Mouse (Mus musculus): ENCODE measurements around the gene Entpd7.

The Entpd7 gene

DNA sequence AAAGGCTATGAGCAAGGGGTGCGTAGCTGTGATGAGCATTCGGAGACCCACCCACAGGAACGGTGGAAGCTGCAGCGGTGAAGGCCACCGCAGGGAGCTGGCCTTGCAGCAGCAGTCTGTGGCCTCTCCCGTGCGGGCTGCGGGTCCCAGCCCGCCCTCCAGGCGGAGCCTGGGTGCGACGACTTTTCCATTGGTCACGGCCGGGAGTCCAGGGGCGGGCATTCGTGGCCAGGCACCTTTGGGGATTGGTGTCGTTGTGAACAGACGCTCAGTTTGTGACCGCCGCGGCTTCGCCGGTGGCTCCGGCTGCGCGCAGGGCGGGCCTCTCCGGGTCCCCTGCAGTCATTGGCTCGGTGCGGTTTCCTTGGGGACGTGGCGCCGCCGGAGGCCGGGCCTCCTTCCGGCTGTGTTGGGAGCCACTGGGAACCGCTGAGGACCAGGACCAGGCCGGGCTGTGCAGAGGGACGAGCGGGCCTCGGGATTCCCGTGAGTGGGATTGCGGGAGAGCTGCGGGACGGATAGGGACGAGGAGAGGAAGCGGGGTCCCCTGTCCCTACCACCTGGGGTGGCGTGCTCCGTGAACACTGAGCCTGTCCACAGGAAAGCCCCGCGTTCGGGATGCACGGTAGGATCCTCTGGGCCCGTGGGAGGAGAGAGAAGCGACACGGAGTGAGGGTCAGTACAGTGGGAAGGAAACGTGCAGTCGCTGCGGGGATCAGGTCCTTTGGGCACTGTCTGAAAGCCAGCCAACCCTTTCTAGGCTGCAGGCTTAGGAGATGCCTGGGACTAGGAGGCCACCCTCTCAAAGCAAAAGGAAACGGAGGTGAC is at the start of gene Entpd7:
Gene Entpd7, plus strand, starts transcription at position 254 of the 828 bp plus-strand sequence.
- DNase-seq (ENCODE audit: low spot score in 2 of 2), result peak; percentile 97 to 98

- no peak for DNase-seq (ENCODE audit: low spot score in 2 of 2)
Observed at GRCm38 (mm10) chr19:43641833-43642232, 47.6 kb upstream of the Entpd7 start.

DNA sequence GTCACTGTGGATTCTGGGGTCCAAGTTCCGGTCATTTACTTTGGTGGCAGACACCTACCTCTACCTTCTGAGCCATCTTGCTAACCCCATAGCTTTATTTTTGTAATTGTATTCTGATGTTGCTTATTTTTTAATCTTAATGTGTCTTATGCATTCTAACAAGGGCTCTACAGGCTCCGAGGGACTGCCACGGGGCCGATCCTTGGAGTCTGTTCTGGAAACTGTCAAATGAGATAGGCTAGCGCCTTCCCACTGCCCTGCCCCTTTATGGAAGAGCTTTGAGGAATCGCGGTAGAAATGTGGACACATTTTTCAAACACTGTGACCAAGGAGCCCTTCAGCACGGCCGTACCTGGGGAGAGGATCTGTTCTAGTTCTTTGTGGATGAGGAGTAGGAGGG is 46.6 kb upstream of the Entpd7 start:
- no peak for DNase-seq (ENCODE audit: low spot score in 2 of 2)

GRCm38 (mm10) chr19:43645508-43645907 is 44.0 kb upstream of the Entpd7 start:
- DNase-seq (ENCODE audit: low spot score in 2 of 2), result no peak

DNA sequence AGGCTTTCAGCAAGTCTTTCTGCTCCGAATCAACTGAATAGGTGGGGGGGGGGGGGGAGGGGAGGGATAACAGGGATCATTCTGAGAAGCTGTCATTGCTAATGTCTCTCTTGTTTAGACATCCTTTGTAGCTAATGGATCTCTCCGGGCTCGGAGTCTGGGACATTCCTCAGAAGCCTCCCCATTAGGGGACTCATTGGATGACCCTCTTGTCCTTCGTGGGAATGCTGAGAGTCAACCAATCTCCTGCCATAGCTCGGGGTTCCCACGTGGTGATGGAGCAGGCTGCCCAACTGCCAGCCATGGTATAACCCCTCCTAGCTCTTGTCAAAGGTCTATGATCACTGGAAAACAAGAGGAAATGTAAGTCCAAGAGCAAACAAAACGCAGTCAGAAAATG is 42.6 kb upstream of the Entpd7 start:
- DNase-seq (ENCODE audit: low spot score in 2 of 2), result no peak

GRCm38 (mm10) chr19:43647261-43647660 is 42.2 kb upstream of the Entpd7 start:
- no peak for DNase-seq (ENCODE audit: low spot score in 2 of 2)

GRCm38 (mm10) chr19:43648343-43648742 is 41.1 kb upstream of the Entpd7 start:
- no peak for DNase-seq (ENCODE audit: low spot score in 2 of 2)

- DNase-seq (ENCODE audit: low spot score in 2 of 2), result no peak
Observed at GRCm38 (mm10) chr19:43651241-43651785, 38.2 kb upstream of the Entpd7 start.

DNA sequence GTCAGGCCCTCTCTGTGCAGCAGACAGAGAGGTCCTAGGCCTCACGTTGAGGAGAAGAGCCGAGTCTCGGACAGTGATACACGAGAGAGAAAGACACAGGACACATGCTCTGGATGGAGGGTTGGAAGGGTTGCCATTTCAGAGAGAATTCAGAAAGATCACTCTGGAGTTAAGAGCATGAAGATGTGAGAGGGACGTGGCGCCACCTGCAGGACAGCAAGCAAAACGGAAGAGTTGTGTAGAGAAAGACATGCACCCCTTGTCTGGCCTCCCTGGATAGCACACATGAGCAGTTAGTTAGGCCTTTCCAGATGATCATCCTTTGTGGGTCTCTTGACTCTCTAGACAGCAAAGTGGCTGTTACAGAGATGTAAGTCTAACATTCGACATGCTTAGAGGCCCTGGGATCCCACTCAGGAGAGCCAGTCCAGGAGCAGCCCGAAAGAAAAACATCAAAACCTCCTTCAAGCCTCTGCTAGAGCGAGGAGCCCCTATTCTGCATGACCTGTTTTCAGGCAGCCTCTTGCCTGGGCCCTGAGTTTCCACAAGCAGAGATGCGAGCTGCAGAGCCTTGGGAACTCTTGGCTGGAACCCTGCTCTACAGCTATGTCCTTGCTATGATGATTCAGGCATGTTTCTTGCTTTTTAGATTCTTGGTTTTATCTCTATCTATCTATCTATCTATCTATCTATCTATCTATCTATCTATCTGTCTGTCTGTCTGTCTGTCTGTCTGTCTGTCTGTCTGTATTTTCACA is 33.6 kb upstream of the Entpd7 start:
- peak; percentile 43 to 68 for DNase-seq (ENCODE audit: low spot score in 2 of 2)

DNA sequence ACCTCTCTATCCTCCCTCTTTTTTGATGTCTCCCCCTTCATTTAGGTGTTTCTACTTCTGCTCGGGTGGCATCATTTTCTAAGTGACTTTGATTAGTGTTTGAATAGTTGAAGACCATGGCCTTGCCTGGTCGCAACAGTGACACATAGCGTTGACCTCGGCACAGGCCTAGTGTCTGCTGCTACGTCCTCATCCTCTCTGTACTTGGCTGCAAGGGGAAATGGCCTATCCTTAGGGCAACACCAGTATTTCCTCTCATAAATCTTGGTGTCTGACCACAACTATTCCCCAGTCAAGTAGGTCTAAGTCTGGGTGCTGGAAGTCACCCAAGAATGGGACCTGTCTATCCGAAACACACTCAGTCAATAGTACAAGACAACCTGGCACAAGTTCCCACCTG is 29.8 kb upstream of the Entpd7 start:
- no peak for DNase-seq (ENCODE audit: low spot score in 2 of 2)

- no peak for DNase-seq (ENCODE audit: low spot score in 2 of 2)
Observed at GRCm38 (mm10) chr19:43660774-43661173, 28.7 kb upstream of the Entpd7 start.

DNA sequence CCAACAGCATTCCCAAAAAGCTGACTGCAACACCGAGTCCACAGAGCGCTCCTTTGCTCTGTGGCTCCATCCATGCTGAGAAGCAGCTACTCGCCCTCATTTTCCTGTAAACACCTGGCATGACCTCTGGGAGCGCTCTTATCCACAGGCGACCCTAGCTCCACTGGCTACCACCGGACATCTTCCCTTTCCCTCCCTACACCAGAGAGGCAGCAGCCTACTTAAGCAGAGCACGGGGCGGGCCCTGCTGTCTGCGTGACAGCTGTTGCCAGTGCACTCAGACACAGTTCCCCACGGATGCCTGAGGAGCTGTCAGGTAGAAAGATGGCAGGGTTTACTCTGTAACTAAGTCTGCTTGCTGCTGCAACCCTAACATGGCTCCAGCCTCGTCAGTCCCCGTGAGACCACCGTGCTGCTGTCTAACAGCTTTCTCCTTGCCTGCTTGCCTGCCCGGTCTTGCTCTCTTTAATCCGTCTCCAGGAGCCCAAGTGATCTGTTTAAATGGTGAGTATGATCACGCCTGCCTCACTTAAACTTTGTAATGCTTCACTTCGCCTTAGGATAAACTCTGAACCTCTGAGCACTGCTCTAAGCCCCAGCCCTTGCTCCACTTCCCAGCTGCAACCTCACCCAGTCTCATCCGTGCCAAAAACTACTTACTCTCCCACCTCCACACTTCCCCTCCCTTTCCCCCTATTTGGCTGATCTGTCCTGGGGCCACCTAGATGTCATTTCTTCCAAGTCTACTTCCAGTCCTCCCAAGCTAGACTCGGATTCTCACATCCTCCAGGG is 27.1 kb upstream of the Entpd7 start:
- no peak for DNase-seq (ENCODE audit: low spot score in 2 of 2)

GRCm38 (mm10) chr19:43663471-43663870 is 26.0 kb upstream of the Entpd7 start:
- no peak for DNase-seq (ENCODE audit: low spot score in 2 of 2)

DNA sequence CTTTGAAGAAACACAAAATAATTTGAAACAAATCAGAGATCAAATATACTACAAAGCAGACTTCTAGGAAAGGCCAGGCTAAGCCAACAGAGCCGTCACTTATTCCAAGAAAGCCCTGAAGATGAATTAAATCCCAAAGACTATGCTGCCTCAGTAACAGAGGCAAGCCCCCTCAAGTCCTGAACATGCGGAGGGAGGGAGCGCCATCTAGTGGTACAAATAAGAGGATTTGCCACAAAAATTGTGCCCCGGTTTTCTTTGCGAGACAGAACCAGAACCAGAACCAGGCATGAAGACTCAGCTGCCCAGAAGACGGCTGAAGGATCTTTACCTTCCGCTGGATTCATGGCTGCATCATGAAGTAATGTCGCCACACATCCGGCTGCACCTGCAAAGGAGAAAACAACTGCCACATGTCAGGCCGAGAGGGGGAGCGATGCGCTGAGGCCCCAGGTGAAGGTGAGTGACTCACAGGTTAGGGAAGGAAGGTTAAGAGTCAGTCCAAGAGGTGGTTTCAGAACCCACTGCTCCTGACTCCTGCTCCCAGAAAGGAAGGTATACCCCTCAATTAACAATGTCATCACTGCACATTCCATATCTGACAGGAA is 23.9 kb upstream of the Entpd7 start:
- peak; percentile 53 to 59 for DNase-seq (ENCODE audit: low spot score in 2 of 2)

DNA sequence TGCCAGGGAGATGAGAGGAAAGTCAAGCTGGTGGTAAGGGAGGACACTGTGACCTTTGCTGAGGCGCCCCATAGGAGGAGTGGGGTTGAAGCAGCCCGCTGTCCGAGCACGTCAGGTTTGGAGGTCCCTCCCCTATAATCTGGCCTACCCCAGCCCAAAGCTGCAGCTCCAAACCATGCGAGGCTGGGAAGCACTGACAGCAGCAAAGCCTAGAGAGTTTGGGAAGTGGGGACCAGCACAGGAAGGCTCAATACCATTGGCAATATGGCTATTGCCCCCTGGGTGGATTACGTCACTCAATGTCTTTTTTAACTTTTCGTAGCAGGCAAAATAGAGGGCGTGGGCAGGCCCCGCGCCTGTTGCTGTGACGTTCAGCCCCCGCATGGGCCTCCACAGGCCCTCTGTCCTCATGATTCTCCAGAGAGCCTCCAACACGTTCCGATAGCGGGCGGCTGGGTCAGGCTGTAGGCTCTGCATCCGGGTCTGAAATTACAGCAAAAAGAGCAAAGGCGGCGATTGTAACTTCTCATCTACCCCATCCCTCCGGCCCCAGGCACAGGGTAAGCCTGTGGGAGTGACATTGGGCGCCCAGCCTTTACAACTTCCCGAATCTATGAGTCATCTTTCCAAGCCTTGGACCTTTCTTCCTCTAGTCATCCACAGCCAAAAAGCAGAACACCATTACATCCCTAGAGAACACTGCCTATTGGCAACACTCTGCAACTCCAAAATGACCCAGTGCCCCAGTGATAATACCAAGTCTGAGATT is 22.6 kb upstream of the Entpd7 start:
- DNase-seq (ENCODE audit: low spot score in 2 of 2), result no peak

GRCm38 (mm10) chr19:43667430-43667809 is 22.1 kb upstream of the Entpd7 start:
- no peak for DNase-seq (ENCODE audit: low spot score in 2 of 2)

GRCm38 (mm10) chr19:43669136-43669759 is 20.2 kb upstream of the Entpd7 start:
- no peak for DNase-seq (ENCODE audit: low spot score in 2 of 2)

DNA sequence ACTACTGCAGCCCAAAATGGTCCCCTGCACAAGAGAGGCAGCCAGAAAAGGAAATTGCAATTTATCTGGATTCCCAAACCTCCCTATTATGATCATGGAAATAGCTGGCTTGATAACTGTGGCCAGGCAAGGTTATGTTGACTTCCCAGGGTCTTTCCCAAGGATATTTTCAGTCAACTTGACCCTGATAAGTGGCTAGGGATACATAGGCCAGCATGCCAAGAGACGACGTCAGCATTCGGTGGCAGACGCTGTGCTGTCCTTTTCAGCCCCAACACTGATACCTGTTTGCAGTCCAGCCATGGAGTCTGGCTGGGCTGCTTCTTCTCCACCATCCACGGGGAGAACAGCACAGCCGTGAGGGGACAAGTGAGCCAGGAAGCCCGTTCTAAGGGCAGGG is 18.4 kb upstream of the Entpd7 start:
- no peak for DNase-seq (ENCODE audit: low spot score in 2 of 2)

- DNase-seq (ENCODE audit: low spot score in 2 of 2), result no peak
Observed at GRCm38 (mm10) chr19:43673513-43674315, 15.8 kb upstream of the Entpd7 start.

GRCm38 (mm10) chr19:43674316-43674689 is 15.2 kb upstream of the Entpd7 start:
- DNase-seq (ENCODE audit: low spot score in 2 of 2), result peak; percentile 35 to 43
